Mouse (Mus musculus) embryonic fibroblast, embryonic 13.5 days (primary cell): Measurements from ENCODE around the gene Adat2.

Experiments
- CTCF ChIP-seq: IDR thresholded peaks from 2 replicates; pipeline ENCODE4 v1.5.1; 2011; ENCODE audit warnings: mild to moderate bottlenecking, control low read depth, low read length, moderate library complexity, borderline replicate concordance; ENCODE audit not compliant: insufficient read depth
- POLR2A ChIP-seq: IDR thresholded peaks from 2 replicates; pipeline ENCODE4 v1.6.1; 2011; ENCODE audit warnings: low read depth, mild to moderate bottlenecking, control low read depth, low read length, moderate library complexity

GRCm38 (mm10) chr10:13569818-13570217, 17.1 kb downstream of the Adat2 start:
- TF ChIP-seq POLR2A (no peak), CTCF (no peak)
